Mouse (Mus musculus) ES-CJ7 (cell line): Measurements from ENCODE around the gene Stk24.

ENCODE experiments used
- DNase-seq: peaks from one replicate; pipeline ENCODE4 v3.0.0; 2011; ENCODE audit warnings: low read depth, low spot score

Gene Stk24

DNA sequence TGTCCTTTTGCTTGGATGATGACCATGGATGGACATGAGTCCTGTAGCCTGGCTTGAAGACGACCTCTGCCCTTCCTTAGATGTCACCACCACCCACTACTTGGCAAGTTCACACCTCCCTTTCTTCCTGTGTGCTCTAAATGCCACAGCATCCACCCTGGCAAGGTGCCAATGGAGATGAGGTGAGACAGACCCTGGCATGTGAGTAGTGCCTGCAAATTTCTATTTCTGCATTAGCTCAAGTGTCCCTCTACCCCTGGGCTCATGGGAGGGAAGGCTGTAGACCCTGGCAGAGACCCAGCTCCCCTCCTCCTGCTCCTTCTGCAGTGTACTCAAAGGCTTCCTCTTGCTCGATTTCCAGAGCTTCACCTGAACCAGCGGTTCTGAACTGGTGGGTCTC is 64.9 kb downstream of the Stk24 start:
- DNase-seq: no peak

DNA sequence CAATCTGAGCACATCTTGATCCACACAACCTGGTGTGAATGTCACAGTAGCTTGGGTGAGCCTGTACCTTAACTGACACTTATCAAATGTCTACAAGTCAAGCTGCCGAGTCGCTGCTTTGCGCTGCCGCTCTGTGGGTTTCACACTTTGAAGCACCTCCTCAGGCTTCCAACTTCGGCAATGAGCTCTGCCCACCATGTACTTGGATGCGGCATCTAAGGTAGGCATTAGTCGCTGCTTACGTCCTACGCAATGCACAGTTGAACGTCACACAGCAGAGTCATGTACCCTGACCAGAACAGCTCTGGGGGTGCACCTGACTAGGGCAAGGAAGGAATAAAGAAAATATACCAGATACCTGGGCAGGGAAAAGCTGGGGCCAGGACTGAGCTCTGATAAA is 66.5 kb downstream of the Stk24 start:
- no peak for DNase-seq

DNA sequence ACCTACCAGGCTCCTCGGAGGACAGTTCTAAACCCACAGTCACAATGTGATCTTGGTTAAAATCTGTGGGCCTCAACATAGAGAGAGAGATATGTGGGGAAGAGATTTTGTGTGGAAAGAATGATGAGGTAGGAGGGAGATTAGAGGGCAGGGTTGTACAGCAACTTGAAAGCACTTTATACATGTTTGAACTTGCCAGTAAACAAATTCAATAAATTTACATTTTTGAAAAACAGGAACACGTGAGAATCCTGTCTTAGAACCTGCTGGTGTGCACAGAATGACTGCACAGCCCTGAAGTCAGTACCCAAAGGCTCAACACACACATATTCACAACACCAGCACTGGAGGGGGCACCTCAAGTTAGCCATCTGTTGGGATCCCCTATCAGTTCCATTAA is 68.7 kb downstream of the Stk24 start:
- no peak for DNase-seq

DNA sequence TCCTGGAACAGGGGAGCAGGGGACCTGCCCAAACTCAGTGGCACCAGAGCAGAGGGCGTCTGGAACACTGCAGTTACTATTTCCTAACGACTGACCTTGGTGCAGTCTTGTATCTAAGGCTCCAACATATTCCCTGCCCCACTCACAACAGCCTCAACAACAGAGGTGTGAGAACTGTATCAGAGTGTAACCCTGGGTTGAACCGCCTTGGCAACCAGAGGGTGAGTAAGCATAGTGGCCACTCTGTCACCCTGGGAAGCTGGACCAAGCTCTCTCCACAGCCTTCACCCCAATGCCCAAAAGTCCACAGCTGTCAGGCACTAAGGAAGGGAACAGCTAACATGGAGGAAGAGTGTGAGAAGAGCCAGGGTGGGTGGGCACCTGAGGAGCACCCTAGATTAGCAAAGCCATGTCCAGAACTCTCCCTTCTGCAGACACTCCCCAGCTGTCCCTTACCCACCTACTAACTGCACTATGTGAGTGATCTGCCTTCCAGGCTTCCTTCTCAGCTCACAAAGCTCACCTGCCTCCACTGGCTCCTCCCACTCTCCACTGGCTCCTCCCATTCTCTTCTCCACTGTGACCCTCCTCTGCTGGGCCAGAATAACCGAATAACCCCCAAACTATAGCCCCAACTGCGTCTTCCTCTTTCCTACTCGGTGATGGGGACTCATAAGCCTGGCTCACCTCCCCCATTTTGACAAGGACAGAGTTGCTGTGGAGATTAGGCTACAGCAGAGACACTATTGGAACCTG is 69.3 kb downstream of the Stk24 start:
- DNase-seq: no peak

DNA sequence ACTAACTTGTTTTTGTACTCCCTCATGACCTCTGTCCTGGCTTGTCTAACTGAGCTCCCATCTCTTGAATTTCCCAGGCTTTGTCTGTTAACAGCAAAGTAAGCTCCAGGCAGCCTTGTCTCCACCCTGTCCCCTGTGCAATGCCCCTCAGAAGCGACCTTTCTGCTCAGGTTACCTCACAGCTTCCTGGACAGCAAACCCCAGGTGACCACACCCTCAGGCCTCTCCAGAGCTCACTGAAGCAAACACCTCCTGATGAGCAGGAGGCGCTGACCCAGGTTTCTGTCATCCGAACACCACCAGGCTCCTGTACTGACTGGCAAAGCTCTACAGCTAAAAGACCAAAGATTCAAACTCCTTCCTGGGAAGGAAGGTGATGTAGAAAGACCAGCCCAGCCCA is 69.9 kb downstream of the Stk24 start:
- DNase-seq: peak; percentile 46

DNA sequence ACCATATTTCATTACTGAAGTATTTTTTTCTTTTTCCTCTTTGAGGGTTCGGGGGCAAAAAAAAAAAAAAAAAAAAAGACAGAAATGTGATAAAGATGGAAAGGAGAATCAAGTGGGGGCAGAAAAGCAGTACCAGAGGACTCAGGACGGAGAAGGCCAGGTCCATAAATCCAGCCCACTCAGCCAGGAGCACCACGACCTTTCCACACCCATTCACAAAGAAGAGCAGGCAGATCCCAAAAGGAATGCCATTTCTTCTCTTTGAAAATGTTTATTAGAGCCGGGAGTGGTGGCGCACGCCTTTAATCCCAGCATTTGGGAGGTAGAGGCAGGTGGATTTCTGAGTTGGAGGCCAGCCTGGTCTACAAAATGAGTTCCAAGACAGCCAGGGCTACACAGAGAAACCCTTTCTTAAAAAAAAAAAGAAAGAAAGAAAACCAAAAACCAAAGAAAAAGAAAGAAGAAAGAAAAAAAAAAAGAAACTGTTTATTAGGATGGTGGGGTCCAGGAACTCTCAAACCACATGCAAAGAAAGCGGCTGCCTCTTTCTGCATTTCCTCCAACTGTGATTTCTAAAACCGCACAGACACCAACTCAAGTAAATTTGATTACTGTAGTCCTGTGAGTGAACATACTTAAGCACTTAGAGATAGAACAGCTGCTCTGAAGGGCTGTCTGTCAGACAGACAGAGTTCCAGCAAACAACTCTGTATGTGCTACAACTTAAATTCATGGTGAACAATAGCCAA is 74.3 kb downstream of the Stk24 start:
- DNase-seq: peak; percentile 51

DNA sequence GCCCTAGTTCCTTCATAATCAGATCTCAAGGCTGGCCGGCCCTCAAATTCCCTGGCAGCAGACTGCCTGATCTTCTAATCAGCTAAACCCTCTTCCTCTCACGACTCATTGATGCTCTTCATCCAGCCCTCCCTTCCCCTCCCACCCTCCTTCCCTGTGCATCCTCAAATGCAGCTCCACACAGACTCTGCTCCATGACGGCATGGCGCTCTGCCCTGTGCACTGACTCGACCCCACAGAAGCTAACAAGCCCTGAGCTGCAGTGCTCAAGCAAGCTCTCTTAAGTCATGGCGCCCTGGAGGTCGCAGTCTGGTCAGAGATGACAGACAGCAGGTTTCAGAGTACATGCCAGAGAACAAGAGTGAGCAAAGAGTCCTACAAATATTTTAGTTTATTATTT is 75.3 kb downstream of the Stk24 start:
- no peak for DNase-seq

DNA sequence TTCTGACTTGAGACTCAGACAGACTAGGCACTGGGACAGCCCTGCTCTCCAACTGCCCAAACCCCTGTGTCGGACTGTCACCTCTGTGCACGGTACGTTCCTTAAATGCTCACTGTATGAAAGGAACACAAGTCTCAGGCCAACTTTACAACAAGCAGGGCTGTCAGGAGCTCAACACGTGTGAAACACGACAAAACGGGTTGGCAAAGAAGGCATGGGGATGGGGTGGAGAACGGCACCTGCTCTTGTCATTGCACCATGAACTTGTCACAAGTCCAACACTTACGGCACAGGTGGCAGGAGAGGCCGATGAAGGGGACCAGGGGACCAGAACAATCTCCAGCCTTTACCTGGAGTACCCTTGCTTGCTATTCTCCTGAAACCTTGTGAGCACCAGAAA is 80.7 kb downstream of the Stk24 start:
- DNase-seq: no peak

DNA sequence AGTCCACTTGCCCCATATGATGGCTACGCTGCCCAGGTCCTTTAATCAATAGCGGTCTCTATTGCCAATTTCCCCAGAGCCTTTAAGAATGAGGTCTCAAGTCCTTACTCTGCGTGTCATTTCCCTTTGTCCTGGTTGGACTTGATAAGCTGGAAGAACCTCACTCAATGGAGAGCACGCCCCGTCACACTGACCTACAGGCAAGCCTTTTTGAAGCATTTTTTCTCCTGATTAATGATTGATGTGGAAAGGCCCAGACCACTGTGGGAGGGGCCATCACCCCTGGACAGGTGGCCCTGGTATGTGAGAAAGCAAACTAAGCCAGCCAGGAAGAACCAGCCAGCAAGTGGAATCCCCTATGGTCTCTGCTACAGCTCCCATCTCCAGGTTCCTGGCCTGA is 81.3 kb downstream of the Stk24 start:
- DNase-seq: no peak

DNA sequence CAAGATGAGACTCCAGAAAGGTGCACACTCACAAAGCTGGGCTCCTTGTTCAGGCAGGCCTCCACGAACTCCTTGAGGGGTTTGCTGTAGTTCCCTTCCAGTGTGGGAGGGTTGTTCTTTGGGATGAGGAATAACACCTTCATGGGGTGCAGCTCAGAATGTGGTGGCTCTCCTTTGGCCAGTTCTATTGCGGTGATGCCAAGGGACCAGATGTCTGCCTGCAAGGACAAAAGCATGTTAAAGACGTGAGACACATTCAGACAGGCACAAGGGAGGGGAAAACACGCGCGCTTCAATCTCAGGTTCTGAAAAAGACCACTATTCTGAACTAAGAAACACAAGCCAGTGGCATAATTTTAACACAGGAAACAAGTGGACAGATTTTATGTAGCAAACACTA is 82.7 kb downstream of the Stk24 start:
- DNase-seq: no peak

DNA sequence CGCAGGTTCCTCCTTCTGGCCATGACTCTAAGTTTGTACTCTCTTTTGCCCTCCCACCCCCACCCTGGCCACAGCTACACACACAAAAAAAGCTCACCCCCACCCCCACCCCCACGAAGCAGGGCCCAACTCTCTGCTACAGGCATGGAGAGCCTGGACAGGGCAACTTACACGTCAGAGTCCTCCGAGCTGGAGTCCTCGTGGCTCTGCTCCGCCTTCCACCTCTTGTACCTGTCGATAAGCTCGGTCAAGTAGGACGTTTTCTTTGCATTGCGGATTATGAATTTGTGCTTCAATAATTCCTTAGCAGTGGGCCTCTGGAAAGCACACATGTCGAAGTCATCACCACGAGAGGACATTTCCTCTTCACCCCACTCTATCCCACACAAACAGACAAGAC is 85.3 kb downstream of the Stk24 start:
- no peak for DNase-seq

DNA sequence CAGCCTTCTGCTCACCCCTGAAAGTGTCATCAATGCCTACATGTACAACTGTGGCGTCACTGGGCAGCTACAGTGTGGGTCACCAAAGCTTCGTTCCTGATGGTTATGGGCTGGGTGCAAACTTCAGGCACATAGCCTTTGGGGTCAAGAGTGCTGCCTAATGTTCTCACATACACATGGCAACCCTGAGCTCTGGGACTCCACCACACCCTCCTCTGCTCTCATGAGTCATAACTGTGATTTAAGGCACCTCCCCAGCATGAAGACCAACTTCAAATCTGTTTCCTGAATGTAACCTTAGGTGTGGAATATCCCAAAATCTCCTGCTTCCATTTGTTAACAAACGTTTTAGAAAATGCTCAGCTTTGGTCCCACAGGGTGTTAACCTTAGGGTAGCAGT is 87.4 kb downstream of the Stk24 start:
- no peak for DNase-seq

DNA sequence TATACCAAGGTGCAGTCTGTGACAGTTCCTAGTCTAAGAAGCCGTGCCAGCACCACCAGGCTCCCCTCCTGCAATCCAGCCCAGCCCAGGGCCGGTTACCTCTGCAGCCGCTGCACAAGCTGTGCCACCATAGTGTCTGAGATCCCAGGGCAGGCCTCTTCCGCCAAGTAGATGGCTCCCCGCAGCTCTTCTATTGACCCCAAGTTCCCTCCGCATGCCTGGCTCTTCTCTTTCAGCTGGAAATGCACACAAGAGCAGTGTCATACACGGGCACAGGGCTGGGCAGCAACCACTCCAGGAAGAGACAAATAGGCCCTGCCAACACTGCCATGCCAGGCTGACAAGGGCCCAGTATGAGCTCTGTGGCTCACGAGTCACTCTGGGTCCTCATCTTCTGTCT is 87.9 kb downstream of the Stk24 start:
- DNase-seq: no peak

DNA sequence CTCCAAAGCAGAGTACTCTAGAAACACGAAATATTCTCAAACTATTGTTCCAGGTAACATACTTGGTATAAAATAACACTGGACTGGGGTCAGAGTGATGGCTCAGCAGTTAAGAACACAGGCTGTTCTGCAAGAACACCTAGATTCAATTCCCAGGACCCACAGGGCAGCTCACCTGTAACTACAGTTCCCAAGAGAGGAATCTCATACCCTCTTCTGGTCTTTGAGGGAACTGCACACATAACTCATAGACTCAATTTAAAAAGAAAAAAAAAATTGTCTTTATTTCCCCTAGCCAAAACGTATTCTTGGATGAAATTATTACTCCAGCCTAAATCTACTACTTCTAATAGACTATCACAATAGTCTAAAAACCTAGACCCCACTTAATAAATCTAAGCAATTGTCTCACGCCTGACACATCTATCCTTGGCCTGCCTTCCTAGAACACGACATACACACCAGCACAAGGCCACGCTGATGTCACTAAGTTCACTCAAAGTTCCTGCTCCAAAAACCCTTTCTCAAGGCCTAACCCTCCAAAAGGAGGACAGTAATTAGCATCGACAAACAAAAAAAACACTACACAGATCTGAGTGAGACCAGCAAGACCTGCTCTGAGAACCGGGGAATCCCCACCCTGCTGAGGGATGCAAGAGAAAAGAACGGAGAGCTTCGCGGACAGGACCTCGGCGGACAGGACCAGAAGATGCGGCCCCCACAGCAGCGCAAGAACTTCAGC is 94.3 kb downstream of the Stk24 start:
- DNase-seq: no peak

DNA sequence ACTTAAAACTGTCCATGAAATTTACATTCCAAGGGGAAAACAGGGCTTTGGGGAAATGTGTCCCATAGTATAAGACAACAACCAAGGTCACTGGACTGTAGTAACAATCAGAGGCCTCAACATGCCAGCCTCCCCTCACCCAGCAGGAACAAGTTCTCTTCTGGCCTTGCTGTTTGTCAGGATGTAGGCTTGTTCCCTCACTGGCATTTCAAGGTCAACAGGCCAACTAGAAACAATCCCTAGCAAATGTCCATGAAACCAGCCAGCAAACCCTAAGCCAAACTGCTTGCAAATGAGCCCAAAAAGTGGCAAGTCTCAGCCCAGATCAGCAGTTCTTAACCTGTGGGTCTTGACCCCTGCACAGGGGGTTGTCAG is 98.5 kb downstream of the Stk24 start:
- DNase-seq: no peak

DNA sequence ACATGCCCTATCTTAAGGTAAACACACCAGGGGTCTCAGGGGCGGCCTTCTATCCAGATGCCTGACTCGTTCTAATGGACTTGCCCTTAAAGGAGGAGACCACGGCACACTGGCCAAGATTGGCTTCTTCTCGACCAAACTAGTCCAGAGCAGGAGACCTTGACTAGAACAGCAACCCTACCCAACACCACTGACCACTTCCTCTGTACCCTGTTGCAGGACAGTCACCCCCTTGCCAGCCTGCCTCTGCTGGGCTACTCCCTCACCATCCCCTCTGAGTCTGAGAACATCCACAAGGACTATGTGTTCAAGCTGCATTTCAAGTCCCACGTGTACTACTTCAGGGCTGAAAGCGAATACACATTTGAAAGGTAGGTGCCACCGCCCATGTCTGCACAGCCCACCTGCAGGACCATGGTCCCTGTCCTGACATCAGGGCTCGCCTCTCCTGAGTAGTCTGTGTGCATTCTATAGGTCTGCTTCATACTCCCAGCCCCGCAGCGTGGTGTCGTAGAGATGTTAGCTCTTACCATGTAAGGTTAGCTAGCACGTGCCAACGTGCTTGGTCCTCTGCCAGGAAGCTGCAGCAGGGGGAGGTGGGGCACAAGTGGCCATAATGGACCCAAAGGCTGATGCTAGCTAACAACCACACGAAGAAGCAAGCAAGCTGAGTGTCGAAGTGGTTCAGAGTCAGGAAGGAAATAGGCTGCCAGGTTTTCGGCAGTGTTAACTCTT is 99.0 kb downstream of the Stk24 start:
- DNase-seq: no peak

DNA sequence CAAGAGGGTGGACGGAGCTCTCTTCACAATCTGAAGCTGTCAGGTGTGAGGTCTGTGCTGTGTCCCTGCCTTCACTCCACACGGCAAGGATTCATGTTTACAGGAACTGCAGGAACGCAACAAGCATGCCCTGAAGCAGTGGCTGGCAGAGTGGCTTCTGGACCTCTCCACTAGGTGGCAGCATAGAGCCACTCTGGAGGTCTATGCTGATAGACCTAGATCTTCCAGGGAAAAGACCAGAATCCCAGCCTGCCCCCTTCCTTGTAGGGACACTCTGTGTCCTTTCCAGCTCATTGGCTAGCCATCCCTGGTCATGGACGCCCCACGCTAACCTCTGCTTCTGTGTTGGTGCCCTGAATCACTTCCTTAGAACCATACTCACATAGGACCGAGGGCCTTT is 100.7 kb downstream of the Stk24 start:
- DNase-seq: peak; percentile 68

DNA sequence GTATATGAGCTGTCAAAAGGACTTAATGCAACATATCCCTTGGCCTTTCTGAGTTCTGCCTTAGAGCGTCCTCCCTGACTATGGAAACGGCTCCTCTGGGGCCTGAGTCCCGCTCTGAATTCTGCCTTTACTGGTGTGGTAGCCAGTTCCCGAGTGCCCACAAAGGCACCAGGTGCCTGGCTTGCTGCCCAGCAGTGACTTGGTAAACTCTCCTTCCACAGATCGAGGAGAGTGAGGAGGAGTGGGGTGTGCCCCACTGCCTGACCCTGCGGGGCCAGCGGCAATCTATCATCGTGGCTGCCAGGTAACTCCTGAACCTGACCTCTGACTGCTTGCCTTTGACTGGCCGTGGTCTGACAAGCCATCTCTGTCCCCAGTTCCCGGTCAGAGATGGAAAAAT is 103.8 kb downstream of the Stk24 start:
- DNase-seq: no peak

DNA sequence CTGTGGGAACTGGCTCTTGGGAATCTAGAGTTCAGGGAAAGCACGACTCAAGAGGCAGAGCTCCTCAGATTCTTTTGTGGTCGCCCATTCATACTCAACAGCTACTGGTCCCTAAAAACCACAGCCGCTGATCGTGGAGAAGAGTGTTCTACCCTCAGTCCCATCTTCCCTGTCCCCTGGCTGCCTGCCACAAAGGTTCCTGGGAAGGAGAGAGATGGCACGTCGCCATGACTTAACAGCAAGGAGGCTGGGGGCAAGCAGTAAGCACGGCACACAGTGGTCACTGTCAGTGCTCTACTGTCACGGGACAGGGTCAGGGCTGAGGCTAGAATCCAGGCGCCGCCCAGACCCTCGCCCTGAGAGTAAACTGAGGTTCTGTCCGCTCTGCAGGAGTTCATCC is 104.8 kb downstream of the Stk24 start:
- DNase-seq: no peak

DNA sequence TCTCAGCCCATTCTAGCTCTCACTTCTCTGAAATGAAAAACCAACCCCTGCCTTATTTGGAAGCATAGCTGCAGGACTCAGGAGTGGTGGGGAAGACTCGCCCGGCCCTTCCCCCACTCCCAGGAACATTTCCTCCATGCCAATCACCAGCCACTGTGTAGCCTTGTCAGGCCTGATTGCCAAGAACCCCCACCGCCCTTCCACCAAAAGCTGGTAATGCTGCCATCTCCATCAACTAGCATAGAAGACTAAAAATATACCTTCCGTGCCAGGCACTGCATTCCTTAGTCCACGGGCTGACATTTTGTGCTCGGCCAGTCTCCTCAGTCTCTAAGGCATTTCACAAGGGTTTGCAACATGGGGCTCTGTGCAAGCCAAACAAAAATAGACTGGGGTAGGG is 109.3 kb downstream of the Stk24 start:
- no peak for DNase-seq

DNA sequence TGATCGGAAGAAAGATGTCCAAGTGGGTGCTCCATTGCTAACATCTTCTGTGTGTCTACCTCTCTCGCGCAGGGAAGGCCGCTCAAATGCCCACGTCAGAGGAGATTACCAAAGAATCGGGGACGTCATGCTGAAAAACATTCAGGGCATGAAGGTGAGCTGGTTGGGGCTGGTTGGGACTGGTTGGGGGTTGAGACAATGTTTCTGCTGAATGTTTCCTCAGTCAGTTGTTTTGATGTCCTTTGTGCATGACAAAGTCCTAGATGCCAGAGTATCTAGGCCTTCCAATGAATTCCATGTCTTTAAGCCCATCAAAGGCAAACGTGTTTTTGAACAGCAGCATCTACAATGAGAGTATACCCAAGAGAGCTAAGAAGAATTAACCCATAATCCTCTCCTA is 112.0 kb downstream of the Stk24 start:
- DNase-seq: peak; percentile 48

DNA sequence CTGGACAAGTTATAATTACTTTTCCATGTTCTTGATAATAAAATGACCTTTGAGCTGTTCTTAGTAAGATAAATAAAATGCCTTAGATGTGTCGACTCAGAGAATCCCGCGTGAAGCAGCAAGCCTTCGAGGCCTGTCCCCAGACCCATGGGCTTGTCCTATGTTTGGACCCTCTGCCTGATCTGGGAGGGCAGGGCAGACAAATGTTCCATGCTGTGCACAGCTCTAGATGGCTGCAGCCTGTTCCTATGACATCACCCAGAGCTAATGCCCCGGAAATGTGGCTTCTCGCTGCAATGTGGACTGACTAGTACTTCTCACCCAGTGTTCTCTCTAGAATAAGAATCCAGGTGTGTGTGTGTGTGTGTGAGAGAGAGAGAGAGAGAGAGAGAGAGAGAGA is 115.4 kb downstream of the Stk24 start:
- no peak for DNase-seq
